Mouse (Mus musculus): ENCODE results near the gene Zfhx3. TPM values are rescaled to one million over a fixed set of nuclear protein-coding genes. Genes with fewer than 3 reads are reported as not detected.
A peak's percentile ranks its signal among the peaks of the same experiment; 100 is the strongest.

The Zfhx3 gene
- polyA plus RNA-seq, 1 experiment from 2014 or later = 4.4 TPM

- ATAC-seq (replicated peaks; ENCODE audit: insufficient number of reproducible peaks, insufficient read depth, low FRiP score, low read depth) = no peak
- H3K27me3 ChIP-seq = no peaks in the 10 kb centered on the region
- no peak overlapping the region for H3K27ac ChIP-seq
- no peaks in the 10 kb centered on the region for H3K36me3 ChIP-seq
- no peak overlapping the region for H3K4me3 ChIP-seq
- H3K4me2 ChIP-seq = no peak overlapping the region
- no peak overlapping the region for H3K9ac ChIP-seq
- H3K9me3 ChIP-seq (replicated peaks) = no peaks in the 10 kb centered on the region
- no peaks in the 10 kb centered on the region for H3K4me1 ChIP-seq (replicated peaks)
- WGBS = 71% methylated on average over 4 of the region's 4 CpGs
Observed at GRCm38 (mm10) chr8:108188044-108188443, 245.6 kb downstream of the Zfhx3 start.

GRCm38 (mm10) chr8:108194571-108194970, 252.1 kb downstream of the Zfhx3 start:
- Histone ChIP-seq H3K9me3 (replicated peaks) (no peaks in the 10 kb centered on the region), H3K27me3 (no peaks in the 10 kb centered on the region), H3K9ac (no peak overlapping the region), H3K27ac (no peak overlapping the region), H3K4me2 (no peak overlapping the region), H3K4me3 (no peak overlapping the region), H3K36me3 (no peaks in the 10 kb centered on the region), H3K4me1 (replicated peaks) (no peaks in the 10 kb centered on the region)
- no peak for ATAC-seq (replicated peaks; ENCODE audit: insufficient number of reproducible peaks, insufficient read depth, low FRiP score, low read depth)
- 37% methylated on average over 8 of the region's 8 CpGs for WGBS

- H3K27me3 ChIP-seq = no peaks in the 10 kb centered on the region
Observed at GRCm38 (mm10) chr8:108215026-108215425, 272.6 kb downstream of the Zfhx3 start.

GRCm38 (mm10) chr8:108218171-108218840, 275.9 kb downstream of the Zfhx3 start:
- peak overlapping the region; percentile 50 for H3K4me2 ChIP-seq
- peaks cover 8% of the 10 kb centered on the region for H3K4me1 ChIP-seq (replicated peaks)
- no peak for ATAC-seq (replicated peaks; ENCODE audit: insufficient number of reproducible peaks, insufficient read depth, low FRiP score, low read depth)
- no peak overlapping the region for H3K27ac ChIP-seq
- H3K27me3 ChIP-seq = no peaks in the 10 kb centered on the region
- no peak overlapping the region for H3K9ac ChIP-seq
- H3K36me3 ChIP-seq = no peaks in the 10 kb centered on the region
- 21% methylated on average over 13 of the region's 13 CpGs for WGBS
- no peaks in the 10 kb centered on the region for H3K9me3 ChIP-seq (replicated peaks)
- H3K4me3 ChIP-seq = no peak overlapping the region

More at GRCm38 (mm10) chr8:108215026-108215425, 272.6 kb downstream of the Zfhx3 start:
- Histone ChIP-seq H3K9me3 (replicated peaks) (no peaks in the 10 kb centered on the region), H3K4me3 (no peak overlapping the region), H3K4me1 (replicated peaks) (peaks cover 8% of the 10 kb centered on the region), H3K36me3 (no peaks in the 10 kb centered on the region), H3K4me2 (no peak overlapping the region), H3K27ac (no peak overlapping the region), H3K9ac (no peak overlapping the region)
- ATAC-seq (replicated peaks; ENCODE audit: insufficient number of reproducible peaks, insufficient read depth, low FRiP score, low read depth) = no peak
- WGBS = 94% methylated on average over 3 of the region's 3 CpGs

- no peak for ATAC-seq (replicated peaks; ENCODE audit: insufficient number of reproducible peaks, insufficient read depth, low FRiP score, low read depth)
- Histone ChIP-seq H3K9ac (no peak overlapping the region), H3K27ac (no peak overlapping the region), H3K4me3 (no peak overlapping the region), H3K9me3 (replicated peaks) (no peaks in the 10 kb centered on the region), H3K36me3 (no peaks in the 10 kb centered on the region), H3K4me1 (replicated peaks) (peaks cover 8% of the 10 kb centered on the region), H3K27me3 (no peaks in the 10 kb centered on the region), H3K4me2 (no peak overlapping the region)
- 49% methylated on average over 3 of the region's 3 CpGs for WGBS
Observed at GRCm38 (mm10) chr8:108220511-108220910, 278.1 kb downstream of the Zfhx3 start.

GRCm38 (mm10) chr8:108222091-108222490, 279.6 kb downstream of the Zfhx3 start:
- no peaks in the 10 kb centered on the region for H3K27me3 ChIP-seq
- 80% methylated on average over 2 of the region's 2 CpGs for WGBS
- H3K4me2 ChIP-seq = no peak overlapping the region

GRCm38 (mm10) chr8:108232326-108232725, 289.9 kb downstream of the Zfhx3 start:
- Histone ChIP-seq H3K36me3 (no peaks in the 10 kb centered on the region), H3K9me3 (replicated peaks) (no peaks in the 10 kb centered on the region), H3K27me3 (no peaks in the 10 kb centered on the region), H3K4me3 (no peak overlapping the region), H3K27ac (no peak overlapping the region), H3K9ac (no peak overlapping the region), H3K4me1 (replicated peaks) (no peaks in the 10 kb centered on the region), H3K4me2 (no peak overlapping the region)
- 84% methylated on average over 7 of the region's 7 CpGs for WGBS
- no peak for ATAC-seq (replicated peaks; ENCODE audit: insufficient number of reproducible peaks, insufficient read depth, low FRiP score, low read depth)

More at GRCm38 (mm10) chr8:108222091-108222490, 279.6 kb downstream of the Zfhx3 start:
- H3K36me3 ChIP-seq = no peaks in the 10 kb centered on the region
- no peak overlapping the region for H3K27ac ChIP-seq
- H3K4me1 ChIP-seq (replicated peaks) = peaks cover 8% of the 10 kb centered on the region
- H3K4me3 ChIP-seq = no peak overlapping the region
- H3K9me3 ChIP-seq (replicated peaks) = no peaks in the 10 kb centered on the region
- ATAC-seq (replicated peaks; ENCODE audit: insufficient number of reproducible peaks, insufficient read depth, low FRiP score, low read depth) = no peak
- no peak overlapping the region for H3K9ac ChIP-seq

- H3K27me3 ChIP-seq = no peaks in the 10 kb centered on the region
- no peaks in the 10 kb centered on the region for H3K4me1 ChIP-seq (replicated peaks)
- no peak overlapping the region for H3K9ac ChIP-seq
- no peaks in the 10 kb centered on the region for H3K9me3 ChIP-seq (replicated peaks)
- no peak overlapping the region for H3K4me3 ChIP-seq
- no peaks in the 10 kb centered on the region for H3K36me3 ChIP-seq
- no peak overlapping the region for H3K27ac ChIP-seq
- WGBS = 52% methylated on average over 4 of the region's 4 CpGs
- no peak overlapping the region for H3K4me2 ChIP-seq
- ATAC-seq (replicated peaks; ENCODE audit: insufficient number of reproducible peaks, insufficient read depth, low FRiP score, low read depth) = no peak
Observed at GRCm38 (mm10) chr8:108234481-108234880, 292.0 kb downstream of the Zfhx3 start.

GRCm38 (mm10) chr8:108236715-108237114, 294.3 kb downstream of the Zfhx3 start:
- no peak overlapping the region for H3K27ac ChIP-seq
- H3K4me3 ChIP-seq = no peak overlapping the region
- H3K27me3 ChIP-seq = no peaks in the 10 kb centered on the region
- H3K9ac ChIP-seq = no peak overlapping the region
- ATAC-seq (replicated peaks; ENCODE audit: insufficient number of reproducible peaks, insufficient read depth, low FRiP score, low read depth) = no peak
- WGBS = 62% methylated on average over 8 of the region's 8 CpGs
- no peaks in the 10 kb centered on the region for H3K9me3 ChIP-seq (replicated peaks)
- H3K4me2 ChIP-seq = no peak overlapping the region
- H3K36me3 ChIP-seq = no peaks in the 10 kb centered on the region
- no peaks in the 10 kb centered on the region for H3K4me1 ChIP-seq (replicated peaks)

GRCm38 (mm10) chr8:108239531-108239930, 297.1 kb downstream of the Zfhx3 start:
- 87% methylated on average over 5 of the region's 5 CpGs for WGBS
- Histone ChIP-seq H3K27me3 (no peaks in the 10 kb centered on the region), H3K27ac (no peak overlapping the region), H3K9me3 (replicated peaks) (no peaks in the 10 kb centered on the region), H3K4me2 (no peak overlapping the region), H3K36me3 (no peaks in the 10 kb centered on the region), H3K9ac (no peak overlapping the region), H3K4me1 (replicated peaks) (no peaks in the 10 kb centered on the region), H3K4me3 (no peak overlapping the region)
- no peak for ATAC-seq (replicated peaks; ENCODE audit: insufficient number of reproducible peaks, insufficient read depth, low FRiP score, low read depth)

GRCm38 (mm10) chr8:108241041-108241690, 298.7 kb downstream of the Zfhx3 start:
- no peaks in the 10 kb centered on the region for H3K27me3 ChIP-seq
- no peaks in the 10 kb centered on the region for H3K4me1 ChIP-seq (replicated peaks)
- no peak overlapping the region for H3K27ac ChIP-seq
- no peaks in the 10 kb centered on the region for H3K36me3 ChIP-seq
- peak overlapping the region; percentile 58 for H3K4me2 ChIP-seq
- H3K9ac ChIP-seq = no peak overlapping the region
- ATAC-seq (replicated peaks; ENCODE audit: insufficient number of reproducible peaks, insufficient read depth, low FRiP score, low read depth) = no peak
- 14% methylated on average over 19 of the region's 19 CpGs for WGBS
- no peaks in the 10 kb centered on the region for H3K9me3 ChIP-seq (replicated peaks)
- peak overlapping the region; percentile 22 for H3K4me3 ChIP-seq

- H3K27me3 ChIP-seq = no peaks in the 10 kb centered on the region
- no peak for ATAC-seq (replicated peaks; ENCODE audit: insufficient number of reproducible peaks, insufficient read depth, low FRiP score, low read depth)
- H3K4me2 ChIP-seq = no peak overlapping the region
- WGBS = 63% methylated on average over 9 of the region's 9 CpGs
- H3K4me1 ChIP-seq (replicated peaks) = no peaks in the 10 kb centered on the region
- H3K36me3 ChIP-seq = no peaks in the 10 kb centered on the region
- H3K9ac ChIP-seq = no peak overlapping the region
- H3K4me3 ChIP-seq = no peak overlapping the region
- no peaks in the 10 kb centered on the region for H3K9me3 ChIP-seq (replicated peaks)
- no peak overlapping the region for H3K27ac ChIP-seq
Observed at GRCm38 (mm10) chr8:108243270-108243669, 300.8 kb downstream of the Zfhx3 start.

Data from heart, embryonic 15.5 days (tissue).